Mouse (Mus musculus): ENCODE results near the gene Wwp2. TPM values are rescaled to one million over a fixed set of nuclear protein-coding genes. Genes with fewer than 3 reads are reported as not detected.

Wwp2 gene
- polyA plus RNA-seq, 1 experiment, result 39.5 TPM

DNA sequence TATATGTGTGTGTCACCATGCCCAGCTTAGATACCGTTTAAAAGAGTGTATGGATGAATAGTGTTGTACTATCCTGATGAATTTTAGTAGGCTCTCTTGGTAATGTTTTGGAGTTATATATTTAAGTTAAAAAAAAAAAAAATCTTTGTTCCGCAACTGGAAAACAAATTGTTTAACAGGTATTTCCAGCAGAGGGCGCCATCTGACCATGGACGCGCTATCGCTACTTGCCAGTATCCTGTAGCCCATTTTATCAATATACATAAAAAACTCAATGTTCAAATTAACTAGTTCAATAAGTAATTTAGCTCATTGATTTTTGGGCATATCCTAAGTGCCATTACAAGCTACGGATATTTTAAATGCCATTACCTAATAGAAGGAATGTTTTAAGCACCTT, 166.9 kb downstream of the Wwp2 start:
- Histone ChIP-seq H3K4me1 (ENCODE audit: control insufficient read depth, insufficient read depth, insufficient read length) (no peaks in the 10 kb centered on the region), H3K27me3 (ENCODE audit: control insufficient read depth, insufficient read depth, low read length) (no peaks in the 10 kb centered on the region), H3K4me3 (ENCODE audit: extremely low read depth, insufficient read depth, insufficient read length) (no peak overlapping the region), H3K27ac (ENCODE audit: insufficient read depth, low read length) (no peak overlapping the region), H3K36me3 (ENCODE audit: control insufficient read depth, insufficient read depth, low read length) (no peaks in the 10 kb centered on the region)
- DNase-seq (ENCODE audit: low read depth in 1 of 2, low spot score in 2 of 2), result peak; percentile 18 to 31
- TF ChIP-seq CTCF (IDR thresholded peaks at IDR 0.05; ENCODE audit: extremely low read depth, insufficient read depth, insufficient read length, insufficient replicate concordance) (peak; percentile 45; the same call in 1 of the 2 replicates), POLR2A (IDR thresholded peaks at IDR 0.05; ENCODE audit: low read depth, low read length) (no peak)
- 5% methylated on average over 7 of the region's 7 CpGs for WGBS

Other genes starting within 250 kb of the Wwp2 start
- 13.1 and 14.4 TPM in 2 replicates for gene Nfat5, start 142.9 kb upstream of the Wwp2 start, polyA plus RNA-seq (2012; rRNA removed)
- gene Nqo1, start 33.2 kb upstream of the Wwp2 start, polyA plus RNA-seq (2012; rRNA removed), result 2.1 and 2.6 TPM in 2 replicates
- gene Nob1, start 11.3 kb upstream of the Wwp2 start, polyA plus RNA-seq (2012; rRNA removed), result 23.4 and 24.5 TPM in 2 replicates
- 22.0 and 24.9 TPM in 2 replicates for gene Psmd7, start 152.1 kb downstream of the Wwp2 start, polyA plus RNA-seq (2012; rRNA removed)

Measured in spleen, adult 2 months (tissue).